Mouse (Mus musculus): Measurements from ENCODE around the gene Actr8.

GRCm38 (mm10) chr14:30039413-30039812 is 61.3 kb downstream of the Actr8 start:
- TF ChIP-seq CTCF (IDR thresholded peaks at IDR 0.05; ENCODE audit: low read depth) (no peak), EP300 (IDR thresholded peaks at IDR 0.05; ENCODE audit: low read depth) (no peak)

Measured in liver, embryonic 14.5 days (tissue).